Mouse (Mus musculus) heart, adult 2 months (tissue): ENCODE measurements at regions not wholly inside any gene's neighbourhood (a gene's known extent, or its start where the extent isn't known, plus 50 kb on each side); places are given as distances from the start of the nearest gene placed in this dataset.

Source experiments
- DNase-seq, 2 experiments: peaks; one replicate each; pipeline ENCODE4 v3.0.0; 2021
- H3K27ac ChIP-seq: fragments of 200-600 bp; 2 replicates; pipeline ENCODE4 v1.8.1; 2022
- H3K27me3 ChIP-seq: fragments of 200-500 bp; 2 replicates; pipeline ENCODE4 v1.6.1; 2012; ENCODE audit warnings: mild to moderate bottlenecking, low read length, inconsistent platforms, mixed read lengths; ENCODE audit not compliant: control insufficient read depth, insufficient read depth
- H3K36me3 ChIP-seq: fragments of 200-500 bp; 2 replicates; pipeline ENCODE4 v1.6.1; 2012; ENCODE audit warnings: low read length, inconsistent platforms; ENCODE audit not compliant: control insufficient read depth, insufficient read depth
- H3K4me1 ChIP-seq: fragments of 200-500 bp; 2 replicates; pipeline ENCODE4 v1.6.1; 2011; ENCODE audit warnings: low read length; ENCODE audit not compliant: control insufficient read depth, insufficient read depth
- H3K4me3 ChIP-seq: fragments of 200-600 bp; 2 replicates; pipeline ENCODE4 v1.8.1; 2022
- H3K79me2 ChIP-seq: fragments of 200-500 bp; replicated peaks from 2 replicates; pipeline ENCODE4 v1.6.1; 2012; ENCODE audit warnings: mild to moderate bottlenecking, inconsistent platforms, low read length, moderate library complexity, mixed read lengths; ENCODE audit not compliant: control insufficient read depth, insufficient read depth
- H3K9ac ChIP-seq: fragments of 200-500 bp; 2 replicates; pipeline ENCODE4 v1.6.1; 2012; ENCODE audit warnings: low read depth, mild to moderate bottlenecking, control low read depth, inconsistent platforms, low read length, mixed read lengths
- CTCF ChIP-seq: fragments of 200-600 bp; IDR thresholded peaks from 2 replicates; pipeline ENCODE4 v1.8.1; 2022; ENCODE audit warnings: antibody characterized with exemption, mild to moderate bottlenecking, moderate library complexity
- EP300 ChIP-seq: fragments of 200-500 bp; IDR thresholded peaks from 2 replicates; pipeline ENCODE4 v1.6.1; 2011; ENCODE audit warnings: low read depth, low read length, control low read depth; ENCODE audit not compliant: insufficient read depth
- POLR2A ChIP-seq: fragments of 200-500 bp; IDR thresholded peaks from 2 replicates; pipeline ENCODE4 v1.6.1; 2011; ENCODE audit warnings: mild to moderate bottlenecking, low read depth, low read length, control low read depth; ENCODE audit not compliant: insufficient read depth
- WGBS: fragments of 180-500 bp; shearing (Covaris S2); methylation state at CpG from one replicate; pipeline ENCODE4 v1.1.7; 2018; 5-methylcytosine and 5-hydroxymethylcytosine counted together
- intact Hi-C: fragments of 180-260 bp; cut with DNase I; formaldehyde crosslinking; loops from one replicate; pipeline ENCODE4 v1.15.1; 2025

DNA sequence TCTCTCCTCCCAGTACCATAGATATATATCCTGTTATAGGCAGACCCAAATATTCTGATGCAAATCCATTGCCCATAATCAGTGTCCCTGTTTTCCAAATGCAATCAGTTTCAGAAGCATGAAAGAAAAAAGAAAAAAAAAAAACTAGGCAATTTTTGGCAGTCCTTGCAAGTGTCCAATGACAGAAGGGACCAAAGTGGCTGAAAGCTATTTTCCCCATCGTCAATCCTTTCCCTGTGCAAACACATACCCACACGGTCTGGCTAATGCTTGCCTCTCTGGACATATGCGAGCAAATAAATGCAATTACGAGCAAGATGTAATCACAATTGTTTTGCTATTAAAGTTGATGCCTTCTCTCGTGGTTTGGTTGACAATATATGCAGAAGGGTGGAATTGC, 288.9 kb upstream of the Dynlrb2 start:
- TF ChIP-seq POLR2A (no peak), EP300 (no peak), CTCF (no peak)
- H3K27ac ChIP-seq = no peak overlapping the region
- H3K79me2 ChIP-seq = no peaks in the 10 kb centered on the region
- H3K4me1 ChIP-seq = no peaks in the 10 kb centered on the region
- intact Hi-C loops = no loop called here
- H3K27me3 ChIP-seq = no peaks in the 10 kb centered on the region
- no peaks in the 10 kb centered on the region for H3K36me3 ChIP-seq
- H3K4me3 ChIP-seq = no peak overlapping the region
- H3K9ac ChIP-seq = no peak overlapping the region
- DNase-seq = no peak
- WGBS = 77% methylated on average over 5 of the region's 5 CpGs

DNA sequence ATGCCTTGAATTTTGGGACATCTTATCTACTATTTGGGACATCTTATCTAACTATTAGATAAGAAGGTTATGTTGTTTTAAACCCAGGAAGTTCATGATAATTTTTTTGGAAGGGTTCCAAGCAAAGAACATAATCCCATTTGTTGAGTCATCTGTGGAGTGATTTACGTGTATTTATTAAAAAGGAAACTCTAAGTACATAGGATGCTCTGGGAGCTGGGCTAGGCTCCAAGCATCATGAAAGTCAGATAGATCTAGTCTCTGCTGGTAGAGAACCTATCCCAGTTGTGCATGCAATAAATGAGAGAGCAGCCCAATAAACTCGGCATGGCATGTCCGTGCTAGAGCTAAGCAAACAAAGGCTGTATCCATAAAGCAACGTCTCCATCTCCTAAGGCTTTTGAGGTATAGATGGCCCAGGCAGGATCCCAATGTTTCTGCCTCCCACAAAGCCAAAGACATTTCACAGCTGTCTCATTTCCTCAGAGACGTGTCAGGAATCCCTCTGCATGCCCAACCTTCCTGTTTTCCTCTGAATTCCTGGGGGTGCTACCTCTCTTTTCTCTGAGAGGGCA, 289.4 kb upstream of the Dynlrb2 start:
- no peaks in the 10 kb centered on the region for H3K36me3 ChIP-seq
- no peaks in the 10 kb centered on the region for H3K4me1 ChIP-seq
- WGBS = 36% methylated on average over 5 of the region's 5 CpGs
- DNase-seq = no peak
- intact Hi-C loops = no loop called here
- no peak overlapping the region for H3K4me3 ChIP-seq
- no peak overlapping the region for H3K9ac ChIP-seq
- TF ChIP-seq POLR2A (no peak), CTCF (no peak)
- H3K79me2 ChIP-seq = no peaks in the 10 kb centered on the region
- no peak overlapping the region for H3K27ac ChIP-seq
- no peaks in the 10 kb centered on the region for H3K27me3 ChIP-seq

DNA sequence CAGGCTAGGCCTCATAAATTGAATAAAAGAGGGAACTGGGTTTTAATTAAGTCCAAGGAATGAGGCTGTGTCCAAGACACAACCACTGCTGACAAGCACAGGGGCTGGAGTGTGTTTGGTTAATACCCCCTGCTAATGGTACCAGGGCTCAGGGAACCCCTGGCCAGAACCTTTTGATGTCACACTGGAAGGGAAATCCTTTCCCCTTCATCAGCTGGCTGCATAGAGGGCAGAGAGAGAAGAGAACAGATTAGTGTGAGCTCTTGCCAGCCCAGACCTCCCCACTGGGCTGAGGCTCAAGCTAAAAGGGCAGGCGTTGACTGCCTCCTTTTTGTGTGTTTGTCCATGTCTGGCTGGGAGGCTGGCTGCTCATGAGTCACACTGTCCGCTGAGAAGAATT, 301.1 kb upstream of the Dynlrb2 start:
- WGBS = 49% methylated on average over 2 of the region's 2 CpGs
- TF ChIP-seq POLR2A (no peak), EP300 (no peak), CTCF (no peak)
- no peak for DNase-seq
- Histone ChIP-seq H3K27me3 (0 out of 2 replicates have a peak, but pooled peaks cover 2% of the 10 kb centered on the region), H3K4me1 (no peaks in the 10 kb centered on the region), H3K27ac (no peak overlapping the region), H3K4me3 (no peak overlapping the region), H3K9ac (no peak overlapping the region), H3K36me3 (no peaks in the 10 kb centered on the region), H3K79me2 (no peaks in the 10 kb centered on the region)
- intact Hi-C loops = no loop called here

DNA sequence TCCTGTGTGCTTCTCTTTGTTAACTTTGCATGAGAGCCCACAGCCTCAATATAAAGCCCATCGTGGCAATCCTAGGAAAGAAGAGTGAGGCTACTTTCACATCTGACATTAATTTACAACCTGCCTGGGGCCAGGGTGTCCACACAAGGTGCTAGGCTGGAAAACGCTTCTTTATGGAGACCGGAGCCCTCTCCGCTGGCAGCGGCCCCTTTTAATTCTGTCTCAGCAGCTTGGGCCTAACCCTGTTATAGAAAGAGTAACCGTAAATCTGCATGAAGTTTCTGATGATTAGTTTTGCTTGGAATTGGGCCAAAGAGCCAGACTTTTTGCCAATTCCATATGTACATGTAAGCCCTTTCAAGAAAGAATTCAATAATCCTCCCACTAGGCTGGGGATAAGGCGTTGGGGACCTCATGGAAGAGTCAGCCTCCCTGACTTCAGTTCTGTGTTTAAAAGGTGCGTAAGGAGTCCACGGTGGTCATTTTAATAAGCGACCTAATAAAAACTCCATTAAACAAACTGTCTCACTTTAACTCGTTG, 304.2 kb upstream of the Dynlrb2 start:
- 83% methylated on average over 11 of the region's 11 CpGs for WGBS
- no peak overlapping the region for H3K4me3 ChIP-seq
- no peaks in the 10 kb centered on the region for H3K79me2 ChIP-seq
- TF ChIP-seq EP300 (no peak), CTCF (no peak), POLR2A (no peak)
- intact Hi-C loops = no loop called here
- no peak overlapping the region for H3K9ac ChIP-seq
- DNase-seq = no peak
- no peaks in the 10 kb centered on the region for H3K36me3 ChIP-seq
- H3K4me1 ChIP-seq = no peaks in the 10 kb centered on the region
- no peaks in the 10 kb centered on the region for H3K27me3 ChIP-seq
- H3K27ac ChIP-seq = no peak overlapping the region

DNA sequence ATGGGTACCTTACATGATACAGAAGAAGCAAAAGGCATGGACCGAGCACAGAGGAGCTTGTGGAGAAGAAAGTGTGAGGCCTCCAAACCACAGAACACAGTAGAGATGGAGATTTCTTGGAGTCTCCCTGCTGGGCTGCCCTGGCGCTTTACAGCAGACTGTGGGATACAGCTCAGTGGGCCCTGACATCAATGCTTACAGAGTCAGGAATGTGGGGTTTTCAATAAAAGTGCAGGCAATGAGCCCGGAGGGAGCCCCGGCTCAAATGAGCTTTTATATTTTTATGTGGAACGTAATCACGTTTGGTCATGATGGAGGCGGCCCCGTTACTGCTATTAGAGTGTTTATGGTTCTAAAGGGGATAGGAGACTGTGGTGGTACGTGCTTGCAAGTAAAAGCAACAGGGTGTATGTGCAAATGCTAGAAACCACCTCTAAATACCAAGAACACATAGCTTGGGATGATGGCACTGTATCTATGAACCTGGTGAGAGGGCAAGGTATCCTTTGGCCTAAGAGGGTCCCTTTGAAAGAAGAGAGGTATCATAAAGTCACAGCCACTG, 308.1 kb upstream of the Dynlrb2 start:
- Histone ChIP-seq H3K79me2 (no peaks in the 10 kb centered on the region), H3K4me3 (no peak overlapping the region), H3K4me1 (no peaks in the 10 kb centered on the region), H3K36me3 (no peaks in the 10 kb centered on the region), H3K27me3 (no peaks in the 10 kb centered on the region), H3K9ac (no peak overlapping the region), H3K27ac (no peak overlapping the region)
- no peak for DNase-seq
- no peak for TF ChIP-seq EP300
- TF ChIP-seq POLR2A = no peak
- no peak for TF ChIP-seq CTCF
- intact Hi-C loops = no loop called here
- 87% methylated on average over 9 of the region's 9 CpGs for WGBS

DNA sequence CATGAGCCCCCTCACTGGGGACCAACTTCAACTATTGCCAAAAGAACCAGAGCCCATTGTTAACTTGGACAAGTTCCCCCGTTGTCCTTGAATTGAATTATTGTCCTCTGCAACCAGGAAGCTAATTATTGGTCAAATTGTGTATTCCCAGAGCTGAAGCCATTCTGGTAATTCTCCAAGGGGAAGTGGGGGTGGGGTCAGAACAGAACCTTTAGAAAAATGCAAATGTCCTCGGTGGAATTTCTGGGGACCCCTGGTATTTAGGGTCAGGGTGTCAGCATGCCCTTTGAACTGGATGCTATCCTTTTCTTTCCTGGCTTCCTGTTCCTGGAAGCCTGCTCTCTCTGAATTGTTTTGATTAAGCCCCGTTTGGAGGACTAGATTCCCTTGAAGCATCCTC, 312.7 kb upstream of the Dynlrb2 start:
- Histone ChIP-seq H3K4me3 (no peak overlapping the region), H3K27ac (no peak overlapping the region), H3K4me1 (no peaks in the 10 kb centered on the region), H3K36me3 (no peaks in the 10 kb centered on the region), H3K9ac (no peak overlapping the region), H3K27me3 (no peaks in the 10 kb centered on the region), H3K79me2 (no peaks in the 10 kb centered on the region)
- DNase-seq = no peak
- no peak for TF ChIP-seq POLR2A
- TF ChIP-seq EP300 = no peak
- TF ChIP-seq CTCF = no peak
- intact Hi-C loops = no loop called here
- 23% methylated on average over 3 of the region's 3 CpGs for WGBS
